Mouse (Mus musculus) heart, postnatal 0 days (tissue): ENCODE data around the gene Rmnd5b. TPM values are rescaled to one million over a fixed set of nuclear protein-coding genes. Genes with fewer than 3 reads are reported as not detected.
"Not testable (repeated sequence)": the region's sequence is repeated elsewhere in the genome, so short reads cannot be mapped to it uniquely, and the experiment has no call there.

Experiments used
- ATAC-seq: fragments of 200-750 bp; cut with Nextera tagmentation; 2 replicates; pipeline ENCODE4 v1.8.0; 2017; ENCODE audit warnings: low read depth, moderate number of reproducible peaks, moderate library complexity; ENCODE audit not compliant: insufficient read depth
- DNase-seq: peaks from one replicate; pipeline ENCODE4 v3.0.0-alpha.2; 2016; ENCODE audit warnings: low spot score
- H3K27ac ChIP-seq: fragments of 300-500 bp; sonication (generic); 2 replicates; pipeline ENCODE4 v1.5.1; 2014; ENCODE audit warnings: low read depth, mild to moderate bottlenecking
- H3K27me3 ChIP-seq: fragments of 300-500 bp; sonication (generic); 2 replicates; pipeline ENCODE4 v1.6.1; 2014; ENCODE audit warnings: low read length, mixed read lengths; ENCODE audit not compliant: control insufficient read depth, insufficient read depth
- H3K36me3 ChIP-seq: fragments of 300-500 bp; sonication (generic); replicated peaks from 2 replicates; pipeline ENCODE4 v1.6.1; 2014; ENCODE audit warnings: low read length, mixed read lengths; ENCODE audit not compliant: control insufficient read depth, insufficient read depth
- H3K4me1 ChIP-seq: fragments of 300-500 bp; sonication (generic); 2 replicates; pipeline ENCODE4 v1.6.1; 2014; ENCODE audit warnings: antibody characterized with exemption; ENCODE audit not compliant: control insufficient read depth, insufficient read depth
- H3K4me2 ChIP-seq: fragments of 300-500 bp; sonication (generic); 2 replicates; pipeline ENCODE4 v1.6.1; 2014; ENCODE audit warnings: low read depth, mild to moderate bottlenecking, low read length, moderate library complexity
- H3K4me3 ChIP-seq: fragments of 300-500 bp; sonication (generic); 2 replicates; pipeline ENCODE4 v1.5.1; 2014; ENCODE audit warnings: low read depth, low read length
- H3K9ac ChIP-seq: fragments of 300-500 bp; sonication (generic); replicated peaks from 2 replicates; pipeline ENCODE4 v1.6.1; 2014; ENCODE audit warnings: low read depth, low read length, mixed read lengths
- H3K9me3 ChIP-seq: fragments of 300-500 bp; sonication (generic); replicated peaks from 2 replicates; pipeline ENCODE4 v1.6.1; 2016; ENCODE audit warnings: low read length; ENCODE audit not compliant: control insufficient read depth
- CTCF ChIP-seq: IDR thresholded peaks from 2 replicates; pipeline ENCODE4 v1.5.1; 2016; ENCODE audit warnings: antibody characterized with exemption, control low read depth, low read depth
- EP300 ChIP-seq: IDR thresholded peaks from 2 replicates; pipeline ENCODE4 v1.6.1; 2016; ENCODE audit warnings: antibody characterized with exemption, low read depth
- WGBS: fragments of 180-500 bp; shearing (Covaris S2); extraction: QIAGEN DNeasy Blood & Tissue Kit; methylation state at CpG from one replicate; pipeline ENCODE4 v1.1.7; 2014; 5-methylcytosine and 5-hydroxymethylcytosine counted together
- polyA plus RNA-seq: library from polyadenylated mRNA; unstranded; fragments of >200 nt; fragmentation: Nextera tagmentation; extraction: Ambion mirVana; gene quantifications from 2 replicates; pipeline ENCODE4 v1.2.1, GENCODE M21; 2015
- total RNA-seq: library from RNA; depleted of rRNA; stranded (reverse); fragments of >200 nt; gene quantifications from 2 replicates; pipeline ENCODE4 v1.2.3, GENCODE M21; 2014; ENCODE audit warnings: low replicate concordance

Gene Rmnd5b
- total and polyA plus RNA-seq, 2 experiments from 2014 or later, result 30.0 to 54.3 TPM

GRCm38 (mm10) chr11:51636323-51636684, 608 bp upstream of the Rmnd5b start:
- ATAC-seq (peak; percentile 63), DNase-seq (peak; percentile 69)
- Histone ChIP-seq H3K9me3 (no peaks in the 10 kb centered on the region), H3K36me3 (no peaks in the 10 kb centered on the region), H3K4me2 (peak overlapping the region; percentile 65), H3K4me1 (peaks cover 25% of the 10 kb centered on the region), H3K4me3 (peak overlapping the region; percentile 67), H3K9ac (peak overlapping the region; percentile 62), H3K27me3 (no peaks in the 10 kb centered on the region), H3K27ac (peak overlapping the region; percentile 81)
- WGBS, result 4% methylated on average over 6 of the region's 6 CpGs
- TF ChIP-seq EP300 (no peak), CTCF (peak; percentile 43)

- DNase-seq (no peak), ATAC-seq (no peak)
- no peaks in the 10 kb centered on the region for H3K27me3 ChIP-seq
- peak overlapping the region; percentile 81 for H3K27ac ChIP-seq
- WGBS, result 6% methylated on average over 6 of the region's 6 CpGs
- no peaks in the 10 kb centered on the region for H3K9me3 ChIP-seq
- no peaks in the 10 kb centered on the region for H3K36me3 ChIP-seq
- no peak for TF ChIP-seq CTCF
- no peak for TF ChIP-seq EP300
- peak overlapping the region; percentile 62 for H3K9ac ChIP-seq
- peak overlapping the region; percentile 65 for H3K4me2 ChIP-seq
- peak overlapping the region; percentile 67 for H3K4me3 ChIP-seq
- H3K4me1 ChIP-seq, result peaks cover 25% of the 10 kb centered on the region
Observed at GRCm38 (mm10) chr11:51635127-51635524, 570 bp downstream of the Rmnd5b start.

- Histone ChIP-seq H3K4me1 (peaks cover 25% of the 10 kb centered on the region), H3K27ac (no peak overlapping the region), H3K9me3 (no peaks in the 10 kb centered on the region), H3K4me2 (no peak overlapping the region), H3K27me3 (no peaks in the 10 kb centered on the region), H3K36me3 (peaks cover 9% of the 10 kb centered on the region), H3K9ac (no peak overlapping the region), H3K4me3 (no peak overlapping the region)
- TF ChIP-seq CTCF (no peak), EP300 (no peak)
- DNase-seq, result no peak
- WGBS, result 85% methylated on average over 3 of the region's 3 CpGs
- no peak for ATAC-seq
Observed at GRCm38 (mm10) chr11:51633721-51634120, 2.0 kb downstream of the Rmnd5b start.

GRCm38 (mm10) chr11:51633200-51633599, 2.5 kb downstream of the Rmnd5b start:
- not testable (repeated sequence) for H3K27ac ChIP-seq, H3K4me3 ChIP-seq, H3K9me3 ChIP-seq, H3K4me2 ChIP-seq, ATAC-seq, H3K27me3 ChIP-seq, H3K9ac ChIP-seq, DNase-seq
- WGBS, result 88% methylated on average over 7 of the region's 7 CpGs
- Histone ChIP-seq H3K4me1 (peaks cover 24% of the 10 kb centered on the region), H3K36me3 (peaks cover 11% of the 10 kb centered on the region)

- H3K4me1 ChIP-seq, result peaks cover 17% of the 10 kb centered on the region
- H3K9me3 ChIP-seq, result no peaks in the 10 kb centered on the region
- no peak overlapping the region for H3K4me2 ChIP-seq
- no peak for ATAC-seq
- TF ChIP-seq EP300, result no peak
- TF ChIP-seq CTCF, result no peak
- H3K27me3 ChIP-seq, result no peaks in the 10 kb centered on the region
- no peak overlapping the region for H3K4me3 ChIP-seq
- H3K27ac ChIP-seq, result peak overlapping the region; percentile 30
- no peak for DNase-seq
- 74% methylated on average over 6 of the region's 6 CpGs for WGBS
- H3K9ac ChIP-seq, result no peak overlapping the region
- H3K36me3 ChIP-seq, result peaks cover 20% of the 10 kb centered on the region
Observed at GRCm38 (mm10) chr11:51632130-51632753, 3.5 kb downstream of the Rmnd5b start.
